Mouse (Mus musculus): ENCODE results near the gene Sec31b. TPM values are rescaled to one million over a fixed set of nuclear protein-coding genes. Genes with fewer than 3 reads are reported as not detected.
A peak's percentile ranks its signal among the peaks of the same experiment; 100 is the strongest.

The Sec31b gene
- polyA plus RNA-seq (2015; fragmentation: Nextera tagmentation; extraction: Ambion mirVana) = 0.96 and 0.98 TPM in 2 replicates

DNA sequence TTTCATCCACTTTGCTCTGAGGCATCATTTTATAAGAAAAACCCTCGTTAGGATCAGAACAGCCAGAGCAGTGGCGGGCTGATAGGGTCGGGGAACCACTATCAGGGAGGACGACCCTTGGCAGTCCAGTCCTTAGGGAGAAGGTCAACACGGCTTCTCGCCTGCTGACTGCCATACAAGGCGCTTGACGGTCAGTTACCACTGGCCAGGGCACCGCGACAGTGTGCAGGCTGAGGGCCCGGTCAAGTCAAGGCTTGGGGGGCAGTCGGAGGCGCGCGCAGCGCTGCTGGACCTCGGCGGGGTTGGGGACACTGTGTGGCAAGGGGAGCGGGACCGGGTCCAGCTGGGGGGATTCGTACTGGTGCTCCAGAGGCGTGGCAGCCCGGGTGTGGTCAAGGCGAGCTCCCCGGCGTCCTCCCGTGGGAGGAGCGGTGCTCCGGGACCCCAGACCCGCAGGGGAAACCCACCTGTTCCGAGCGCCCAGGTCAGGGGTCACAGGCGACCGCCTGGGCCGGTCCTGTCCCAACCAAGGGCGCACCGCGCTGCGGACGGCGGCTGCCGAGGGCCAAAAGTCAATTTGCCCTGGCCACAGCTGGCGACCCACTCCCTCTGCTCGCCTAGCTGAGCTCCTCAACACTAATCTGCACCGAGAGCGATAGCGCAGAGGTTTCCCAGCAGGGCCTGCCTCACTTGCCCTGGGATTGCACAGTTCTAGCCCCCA is at the start of gene Sec31b:
Sec31b (minus strand) TSS at position 544 of the 721 bp plus-strand sequence.
- peaks cover 9% of the 10 kb centered on the region for H3K4me1 ChIP-seq
- ATAC-seq (ENCODE audit: extremely low read depth, insufficient number of reproducible peaks, low FRiP score, low TSS enrichment) = peak; percentile 51
- peak within 1 kb of the TSS; percentile 94 for H3K4me2 ChIP-seq
- H3K9me3 ChIP-seq = peaks cover 7% of the 10 kb centered on the region
- WGBS = 1% methylated on average over 47 of the region's 47 CpGs
- no peak within 1 kb of the TSS for H3K27ac ChIP-seq (replicated peaks)
- H3K36me3 ChIP-seq = peaks cover 40% of the 10 kb centered on the region
- H3K27me3 ChIP-seq (replicated peaks) = peaks cover 15% of the 10 kb centered on the region
- peak within 1 kb of the TSS; percentile 86 for H3K9ac ChIP-seq
- peak within 1 kb of the TSS; percentile 67 for H3K4me3 ChIP-seq

DNA sequence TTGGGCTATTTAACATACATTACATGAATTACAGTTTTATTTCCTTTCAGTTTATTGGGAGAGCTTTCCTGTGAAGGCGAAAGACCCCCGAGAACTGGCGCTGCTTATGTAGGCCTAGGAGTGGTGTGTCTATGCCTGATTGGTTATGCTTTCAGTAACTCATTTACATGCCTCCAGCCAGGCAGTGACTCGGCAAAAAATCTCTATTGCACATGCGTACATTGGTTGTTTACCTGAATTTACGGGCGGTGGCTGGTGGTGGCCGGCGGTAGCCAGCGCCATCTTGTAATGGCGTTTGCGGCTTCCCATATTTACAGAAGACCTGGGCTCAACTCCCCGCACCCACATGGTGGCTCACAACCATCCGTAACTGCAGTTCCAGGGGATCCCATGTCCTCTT is 48.5 kb upstream of the Sec31b start:
- ATAC-seq (ENCODE audit: extremely low read depth, insufficient number of reproducible peaks, low FRiP score, low TSS enrichment) = no peak
- no peak overlapping the region for H3K4me2 ChIP-seq
- H3K9me3 ChIP-seq = peaks cover 6% of the 10 kb centered on the region; the same call in 1 of the 2 replicates
- H3K27me3 ChIP-seq (replicated peaks) = peaks cover 41% of the 10 kb centered on the region
- no peak overlapping the region for H3K27ac ChIP-seq (replicated peaks)
- H3K4me3 ChIP-seq = no peak overlapping the region
- H3K4me1 ChIP-seq = no peaks in the 10 kb centered on the region
- H3K36me3 ChIP-seq = no peaks in the 10 kb centered on the region
- 94% methylated on average over 14 of the region's 14 CpGs for WGBS
- H3K9ac ChIP-seq = no peak overlapping the region

DNA sequence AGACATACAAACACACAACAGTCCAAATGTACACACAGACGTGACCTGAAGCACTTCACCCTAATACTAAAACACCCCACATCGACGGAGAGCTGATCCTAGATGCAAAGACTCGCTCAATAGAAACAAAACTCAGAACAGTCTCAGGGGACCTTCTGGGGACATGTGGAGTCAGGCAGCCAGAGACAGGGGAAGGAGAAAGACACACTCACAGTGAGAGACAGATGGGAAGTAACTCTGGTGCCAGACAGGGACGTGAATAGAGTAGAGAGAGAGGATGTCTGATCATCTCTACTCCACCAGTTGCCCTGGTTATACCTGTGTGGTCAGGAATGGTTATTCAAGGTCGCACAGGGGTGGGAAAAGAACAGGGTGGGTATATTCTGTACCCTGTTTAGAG is 46.0 kb upstream of the Sec31b start:
- no peak overlapping the region for H3K4me2 ChIP-seq
- no peaks in the 10 kb centered on the region for H3K36me3 ChIP-seq
- 65% methylated on average over 6 of the region's 6 CpGs for WGBS
- H3K4me1 ChIP-seq = no peaks in the 10 kb centered on the region
- H3K27me3 ChIP-seq (replicated peaks) = peaks cover 42% of the 10 kb centered on the region
- no peak for ATAC-seq (ENCODE audit: extremely low read depth, insufficient number of reproducible peaks, low FRiP score, low TSS enrichment)
- no peak overlapping the region for H3K9ac ChIP-seq
- no peak overlapping the region for H3K27ac ChIP-seq (replicated peaks)
- H3K4me3 ChIP-seq = no peak overlapping the region
- H3K9me3 ChIP-seq = peaks cover 6% of the 10 kb centered on the region; the same call in 1 of the 2 replicates

DNA sequence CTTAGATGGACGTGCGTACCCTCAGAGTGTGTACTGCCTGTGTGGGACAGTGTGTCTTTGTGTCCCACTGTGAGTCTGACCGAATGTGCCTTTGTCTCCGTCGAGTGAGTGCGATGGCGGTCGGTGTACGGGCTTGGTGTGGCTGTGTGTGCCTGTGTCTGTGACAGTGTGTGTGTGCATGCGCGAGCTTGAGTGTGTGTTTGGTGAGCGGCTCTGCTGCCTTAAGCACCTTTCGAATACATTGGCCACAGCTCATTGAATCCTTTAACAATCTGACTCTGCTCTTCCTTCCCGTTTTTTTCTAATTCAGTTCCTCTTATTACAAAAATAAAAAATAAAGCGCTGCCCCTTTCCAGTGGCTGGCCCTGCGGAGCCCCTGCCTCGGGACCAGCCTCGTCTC is 45.3 kb upstream of the Sec31b start:
- Histone ChIP-seq H3K36me3 (no peaks in the 10 kb centered on the region), H3K4me2 (no peak overlapping the region), H3K27me3 (replicated peaks) (peaks cover 44% of the 10 kb centered on the region), H3K27ac (replicated peaks) (no peak overlapping the region), H3K9me3 (peaks cover 6% of the 10 kb centered on the region; the same call in 1 of the 2 replicates), H3K4me3 (no peak overlapping the region), H3K9ac (no peak overlapping the region), H3K4me1 (no peaks in the 10 kb centered on the region)
- ATAC-seq (ENCODE audit: extremely low read depth, insufficient number of reproducible peaks, low FRiP score, low TSS enrichment) = no peak
- WGBS = 81% methylated on average over 18 of the region's 18 CpGs

DNA sequence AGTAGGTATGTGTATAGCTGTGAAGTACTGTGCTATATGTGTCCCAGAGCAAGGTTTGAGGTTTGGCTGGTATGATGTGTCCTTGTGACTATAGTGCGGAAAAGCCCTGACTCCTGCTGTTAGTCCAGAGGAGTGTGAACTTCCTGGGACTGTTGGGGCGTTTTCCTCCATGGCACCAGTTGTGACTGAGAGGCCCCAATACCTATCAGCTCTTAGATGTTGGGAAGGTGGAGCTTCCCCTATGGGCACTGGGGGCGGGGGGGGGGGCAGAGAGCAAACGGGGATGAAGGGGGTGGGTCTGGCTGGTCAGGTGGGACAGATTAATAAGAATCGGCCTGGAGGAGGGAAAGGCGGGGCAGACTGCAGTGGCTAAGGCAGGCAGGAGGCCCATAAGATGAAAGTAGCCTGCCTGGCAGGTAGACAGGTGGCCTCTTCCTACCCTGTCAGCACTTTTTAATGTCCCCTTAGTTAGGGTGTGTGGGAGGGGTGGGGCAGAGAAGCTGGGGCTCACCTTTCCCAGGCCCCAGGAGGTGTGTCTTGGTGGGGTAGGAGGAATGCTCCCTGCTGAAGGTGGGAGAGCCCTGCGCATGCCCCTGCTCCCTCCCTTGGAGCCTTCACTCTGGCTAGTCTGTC is 44.0 kb upstream of the Sec31b start:
- peaks cover 50% of the 10 kb centered on the region for H3K27me3 ChIP-seq (replicated peaks)
- no peak overlapping the region for H3K27ac ChIP-seq (replicated peaks)
- no peak overlapping the region for H3K4me2 ChIP-seq
- H3K9ac ChIP-seq = no peak overlapping the region
- H3K4me3 ChIP-seq = no peak overlapping the region
- no peaks in the 10 kb centered on the region for H3K36me3 ChIP-seq
- peaks cover 6% of the 10 kb centered on the region; the same call in 1 of the 2 replicates for H3K9me3 ChIP-seq
- no peaks in the 10 kb centered on the region for H3K4me1 ChIP-seq
- 41% methylated on average over 6 of the region's 7 CpGs for WGBS
- no peak for ATAC-seq (ENCODE audit: extremely low read depth, insufficient number of reproducible peaks, low FRiP score, low TSS enrichment)

DNA sequence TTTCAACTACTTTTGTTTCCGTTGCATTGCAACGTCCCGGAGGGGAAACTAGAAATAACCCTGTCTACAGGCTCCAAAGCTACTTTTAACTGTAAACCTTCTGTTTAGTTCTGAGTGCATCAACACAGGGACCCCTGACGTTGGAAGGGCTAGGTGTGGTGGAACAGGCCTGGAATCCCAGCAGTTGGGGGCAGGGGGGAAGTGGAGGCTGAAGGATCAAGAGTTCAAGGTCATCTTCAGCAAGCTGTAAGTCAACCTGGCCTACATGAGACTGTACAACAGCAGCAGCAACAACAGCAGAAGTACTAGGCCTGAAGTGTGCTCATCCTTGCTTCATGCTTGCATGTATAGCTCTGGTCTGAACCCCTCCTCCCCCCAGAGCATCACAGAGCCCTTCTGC is 42.4 kb upstream of the Sec31b start:
- peaks cover 66% of the 10 kb centered on the region for H3K27me3 ChIP-seq (replicated peaks)
- no peak overlapping the region for H3K4me3 ChIP-seq
- no peak overlapping the region for H3K4me2 ChIP-seq
- H3K9ac ChIP-seq = no peak overlapping the region
- no peak for ATAC-seq (ENCODE audit: extremely low read depth, insufficient number of reproducible peaks, low FRiP score, low TSS enrichment)
- no peaks in the 10 kb centered on the region for H3K36me3 ChIP-seq
- no peaks in the 10 kb centered on the region for H3K4me1 ChIP-seq
- no peak overlapping the region for H3K27ac ChIP-seq (replicated peaks)
- 36% methylated on average over 4 of the region's 4 CpGs for WGBS
- no peaks in the 10 kb centered on the region for H3K9me3 ChIP-seq

DNA sequence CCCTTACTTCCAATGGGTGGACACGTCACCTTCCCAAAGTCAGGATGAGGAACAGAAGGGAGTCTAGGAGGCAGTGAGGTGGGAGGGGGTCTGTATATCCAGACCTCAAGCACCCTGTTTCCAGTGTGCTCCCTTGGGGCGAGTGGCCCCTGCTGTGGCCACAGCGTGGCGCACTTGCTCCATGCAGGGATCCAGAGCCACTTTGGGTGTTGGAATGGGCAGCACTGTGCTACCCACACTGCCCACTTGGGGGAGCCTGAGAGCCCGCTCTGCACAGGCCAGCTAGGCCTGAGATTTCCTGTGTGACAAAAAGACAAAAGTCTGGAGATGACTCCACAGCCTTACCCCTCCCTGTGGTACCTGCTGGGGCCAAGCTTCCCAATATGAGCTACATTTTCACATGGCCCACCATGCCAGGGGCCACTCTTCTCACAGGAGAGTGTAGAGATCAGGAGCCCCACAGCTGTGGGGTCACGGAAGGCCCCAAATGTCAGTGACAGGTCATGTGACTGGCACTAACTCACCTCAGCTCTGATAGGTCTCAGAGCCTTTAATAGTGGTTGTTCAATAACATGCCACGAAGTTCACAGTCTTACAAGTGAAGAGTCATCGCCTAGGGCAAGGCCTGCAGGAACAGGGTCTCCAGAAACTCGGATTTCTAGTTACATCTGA is 37.1 kb upstream of the Sec31b start:
- WGBS = 33% methylated on average over 9 of the region's 9 CpGs
- H3K27me3 ChIP-seq (replicated peaks) = peaks cover 59% of the 10 kb centered on the region
- no peaks in the 10 kb centered on the region for H3K4me1 ChIP-seq
- ATAC-seq (ENCODE audit: extremely low read depth, insufficient number of reproducible peaks, low FRiP score, low TSS enrichment) = no peak
- H3K9me3 ChIP-seq = no peaks in the 10 kb centered on the region
- no peak overlapping the region for H3K4me3 ChIP-seq
- no peak overlapping the region for H3K9ac ChIP-seq
- no peak overlapping the region for H3K4me2 ChIP-seq
- H3K36me3 ChIP-seq = no peaks in the 10 kb centered on the region
- no peak overlapping the region for H3K27ac ChIP-seq (replicated peaks)

DNA sequence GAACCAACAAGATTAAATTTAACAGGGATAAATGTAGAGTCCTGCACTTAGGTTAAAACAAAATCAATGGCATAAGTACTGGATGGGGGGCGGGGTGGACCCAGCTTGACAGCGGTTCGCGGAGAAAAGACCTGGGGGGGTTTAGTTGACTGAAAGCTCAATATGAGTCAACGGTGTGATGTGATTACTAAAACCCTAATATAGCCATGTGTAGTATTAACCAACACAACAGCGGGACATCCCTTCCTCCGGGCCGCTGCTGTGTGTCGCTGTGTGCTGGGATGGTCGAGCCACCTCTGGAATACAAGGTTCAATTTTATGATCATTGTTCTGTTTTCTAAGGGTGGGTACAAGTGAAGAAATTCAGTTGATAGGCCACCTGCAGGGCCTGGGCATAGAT is 36.4 kb upstream of the Sec31b start:
- no peak for ATAC-seq (ENCODE audit: extremely low read depth, insufficient number of reproducible peaks, low FRiP score, low TSS enrichment)
- Histone ChIP-seq H3K27me3 (replicated peaks) (peaks cover 52% of the 10 kb centered on the region), H3K4me1 (no peaks in the 10 kb centered on the region), H3K4me3 (no peak overlapping the region), H3K36me3 (no peaks in the 10 kb centered on the region), H3K9me3 (no peaks in the 10 kb centered on the region), H3K9ac (no peak overlapping the region), H3K4me2 (no peak overlapping the region), H3K27ac (replicated peaks) (no peak overlapping the region)
- WGBS = 76% methylated on average over 10 of the region's 10 CpGs

DNA sequence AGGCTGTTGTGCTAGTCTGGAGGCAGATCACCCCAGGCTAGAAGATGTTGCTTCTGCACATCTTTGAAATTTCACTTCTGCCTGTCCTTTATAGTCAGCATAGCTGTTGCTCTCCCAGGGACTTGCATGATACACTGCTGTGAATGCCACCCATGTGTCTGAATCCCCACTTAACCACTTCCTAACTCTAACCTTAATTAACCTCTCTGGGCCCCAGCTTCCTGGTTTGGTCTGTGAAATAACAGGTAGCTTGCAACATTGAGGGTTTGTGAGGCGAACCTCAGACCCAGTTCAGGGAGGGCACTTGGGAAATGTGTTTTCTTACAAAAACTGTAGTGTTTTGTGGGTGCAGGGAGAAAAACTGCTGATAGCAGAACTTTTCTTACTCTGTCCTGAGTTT is 32.4 kb upstream of the Sec31b start:
- H3K27me3 ChIP-seq (replicated peaks) = peaks cover 12% of the 10 kb centered on the region; the same call in 1 of the 2 replicates
- WGBS = 73% methylated on average over 1 of the region's 1 CpGs
- H3K27ac ChIP-seq (replicated peaks) = no peak overlapping the region
- H3K4me1 ChIP-seq = no peaks in the 10 kb centered on the region
- ATAC-seq (ENCODE audit: extremely low read depth, insufficient number of reproducible peaks, low FRiP score, low TSS enrichment) = no peak
- H3K36me3 ChIP-seq = peaks cover 34% of the 10 kb centered on the region
- no peak overlapping the region for H3K4me3 ChIP-seq
- no peak overlapping the region for H3K4me2 ChIP-seq
- H3K9me3 ChIP-seq = no peaks in the 10 kb centered on the region
- H3K9ac ChIP-seq = no peak overlapping the region

DNA sequence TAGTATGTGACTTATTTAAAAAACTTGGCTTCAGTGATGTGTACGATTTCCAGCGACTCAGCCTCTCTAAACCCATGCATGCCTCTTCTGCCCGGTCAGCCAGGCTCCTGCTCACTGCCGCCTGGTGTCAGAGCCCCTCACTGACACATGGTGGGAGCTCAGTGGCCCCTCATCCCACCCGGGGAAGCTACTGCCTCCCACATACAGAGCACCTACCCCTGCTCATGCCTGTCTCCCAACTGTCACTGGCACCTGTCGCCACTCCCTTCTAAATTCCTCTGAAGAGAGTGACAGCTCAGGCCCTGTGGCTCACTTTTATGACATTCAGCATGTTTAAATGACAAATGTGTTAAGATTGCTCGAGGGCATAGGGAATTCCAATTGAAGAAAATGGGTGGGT is 30.6 kb upstream of the Sec31b start:
- WGBS = 66% methylated on average over 7 of the region's 7 CpGs
- H3K27me3 ChIP-seq (replicated peaks) = peaks cover 7% of the 10 kb centered on the region; the same call in 1 of the 2 replicates
- no peaks in the 10 kb centered on the region for H3K4me1 ChIP-seq
- H3K4me3 ChIP-seq = no peak overlapping the region
- H3K27ac ChIP-seq (replicated peaks) = no peak overlapping the region
- no peak for ATAC-seq (ENCODE audit: extremely low read depth, insufficient number of reproducible peaks, low FRiP score, low TSS enrichment)
- H3K9me3 ChIP-seq = no peaks in the 10 kb centered on the region
- H3K9ac ChIP-seq = no peak overlapping the region
- peaks cover 51% of the 10 kb centered on the region for H3K36me3 ChIP-seq
- no peak overlapping the region for H3K4me2 ChIP-seq

DNA sequence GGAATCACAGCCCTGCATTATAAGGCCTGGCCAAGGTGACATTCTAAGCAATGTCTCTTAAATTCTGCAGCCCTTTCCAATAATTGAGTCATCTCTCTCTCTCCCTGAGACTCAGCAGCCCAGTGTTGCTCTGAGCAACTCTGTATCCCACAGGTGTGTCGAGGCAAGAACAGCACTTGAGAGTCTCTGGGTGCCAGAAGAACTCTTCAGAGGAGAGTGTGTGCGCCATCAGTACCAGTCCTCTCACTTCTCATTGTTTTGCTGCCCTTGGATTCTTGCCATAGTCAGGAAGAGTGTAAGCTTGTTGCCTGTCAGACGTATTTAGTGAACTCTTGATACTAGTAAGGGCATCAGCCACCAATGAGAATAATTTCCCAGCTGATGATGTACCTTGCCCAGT is 22.1 kb upstream of the Sec31b start:
- H3K36me3 ChIP-seq = peaks cover 89% of the 10 kb centered on the region

More for the DNA sequence above, 22.1 kb upstream of the Sec31b start:
- no peaks in the 10 kb centered on the region for H3K27me3 ChIP-seq (replicated peaks)
- 90% methylated on average over 3 of the region's 3 CpGs for WGBS
- no peaks in the 10 kb centered on the region for H3K9me3 ChIP-seq
- H3K4me2 ChIP-seq = no peak overlapping the region
- no peak for ATAC-seq (ENCODE audit: extremely low read depth, insufficient number of reproducible peaks, low FRiP score, low TSS enrichment)
- peaks cover 30% of the 10 kb centered on the region for H3K4me1 ChIP-seq
- H3K9ac ChIP-seq = no peak overlapping the region
- no peak overlapping the region for H3K27ac ChIP-seq (replicated peaks)
- H3K4me3 ChIP-seq = no peak overlapping the region

Measured in heart, embryonic 13.5 days (tissue).